In the genomic region with DNA sequence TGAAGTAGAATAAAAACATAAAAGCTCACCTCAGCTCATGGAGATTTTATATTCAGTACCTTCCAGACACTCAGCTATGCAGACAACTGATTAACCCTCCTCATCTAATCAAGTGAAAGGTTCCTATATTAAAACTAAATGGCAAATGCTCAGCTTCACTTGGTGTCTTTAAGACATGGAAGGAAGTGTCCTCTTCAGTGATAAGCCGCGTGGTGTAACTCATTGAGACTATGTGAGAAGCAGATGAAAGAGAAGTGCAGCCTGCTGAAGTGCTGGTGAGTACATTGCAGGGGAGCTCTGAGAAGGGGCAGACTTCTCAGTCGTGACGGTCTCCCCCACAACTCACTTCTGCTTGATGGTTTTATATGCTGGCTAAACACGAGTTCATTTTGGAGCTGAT, we compare ENCODE assay signal across 26 mouse cellular contexts.
A peak's percentile ranks its signal among the peaks of the same experiment; 100 is the strongest.
DNase-seq lines count a peak whose midpoint lies in the region; ATAC-seq and TF ChIP-seq lines count a peak whose summit lies in the region.
"Had no signal": no experiment of that assay in that cellular context is flagged by ENCODE, and none has a peak within 500 bp of the region (broad histone marks: within the 10 kb centered on the region; RNA-seq: fewer than 3 reads in every experiment).

No protein-coding gene starts in this region.

- H3K4me3 ChIP-seq in heart, embryonic 10.5 days, result no peak overlapping the region
- H3K4me3 ChIP-seq in megakaryocyte, embryonic 14.5 days (replicated peaks), result peak overlapping the region; percentile 34
- H3K4me3 ChIP-seq in liver, embryonic 11.5 days (ENCODE audit: low read depth, low read length), result no peak overlapping the region
- H3K4me3 ChIP-seq in liver, postnatal 0 days (ENCODE audit: low read depth, low read length), result no peak overlapping the region
- no peak overlapping the region for H3K4me3 ChIP-seq in midbrain, postnatal 0 days (ENCODE audit: low read depth, low read length)
- H3K4me3 ChIP-seq: embryonic facial prominence, embryonic 12.5 days; forebrain, embryonic 12.5 days; heart, adult 2 months; hindbrain, embryonic 10.5 days; intestine, embryonic 15.5 days; layer of hippocampus, adult 2 months had no signal

- H3K27ac ChIP-seq in heart, embryonic 10.5 days, result peak overlapping the region; percentile 81; the same call in 1 of the 2 replicates
- peak overlapping the region; percentile 92 for H3K27ac ChIP-seq in liver, embryonic 11.5 days (ENCODE audit: low read depth, low read length)
- 0 out of 2 replicates have a peak overlapping the region, but pooled peaks have one; percentile 4 for H3K27ac ChIP-seq in liver, postnatal 0 days (ENCODE audit: low read depth)
- no peak overlapping the region for H3K27ac ChIP-seq in midbrain, postnatal 0 days (ENCODE audit: low read depth, low read length)
- H3K27ac ChIP-seq: embryonic facial prominence, embryonic 12.5 days; forebrain, embryonic 12.5 days; heart, adult 2 months; intestine, embryonic 15.5 days; layer of hippocampus, adult 2 months; macrophage had no signal

- 36% methylated on average over 5 of the region's 5 CpGs for WGBS in heart, embryonic 10.5 days
- WGBS in liver, embryonic 11.5 days, result 30% methylated on average over 5 of the region's 5 CpGs
- WGBS in liver, postnatal 0 days (ENCODE audit: insufficient replicate concordance), result 27% methylated on average over 5 of the region's 5 CpGs
- WGBS in midbrain, postnatal 0 days, result 78% methylated on average over 5 of the region's 5 CpGs

- TF ChIP-seq EP300 in liver, postnatal 0 days (IDR thresholded peaks at IDR 0.05; ENCODE audit: low read depth), result no peak

- TF ChIP-seq CTCF in liver, postnatal 0 days (IDR thresholded peaks at IDR 0.05; ENCODE audit: low read depth), result no peak
- TF ChIP-seq CTCF in midbrain, postnatal 0 days (IDR thresholded peaks at IDR 0.05), result no peak

- no peaks in the 10 kb centered on the region for H3K36me3 ChIP-seq in heart, embryonic 10.5 days
- H3K36me3 ChIP-seq in megakaryocyte, embryonic 14.5 days (replicated peaks; ENCODE audit: low read length), result no peaks in the 10 kb centered on the region
- H3K36me3 ChIP-seq in liver, embryonic 11.5 days (ENCODE audit: control insufficient read depth, insufficient read depth, low read length), result no peaks in the 10 kb centered on the region
- no peaks in the 10 kb centered on the region for H3K36me3 ChIP-seq in liver, postnatal 0 days (replicated peaks; ENCODE audit: insufficient read depth, low read length)
- no peaks in the 10 kb centered on the region for H3K36me3 ChIP-seq in midbrain, postnatal 0 days (ENCODE audit: insufficient read depth, low read length)
- H3K36me3 ChIP-seq: embryonic facial prominence, embryonic 12.5 days; forebrain, embryonic 12.5 days; hindbrain, embryonic 10.5 days; intestine, embryonic 15.5 days had no signal

- intact Hi-C loops in heart, postnatal 14 days (cut with DNase I), result loop anchor here (5.0 kb wide), 2 partner anchors 100 to 535 kb away; no protein-coding TSS in a partner anchor

- no peaks in the 10 kb centered on the region for H3K27me3 ChIP-seq in heart, embryonic 10.5 days (ENCODE audit: insufficient read depth, poor library complexity, severe bottlenecking)
- no peaks in the 10 kb centered on the region for H3K27me3 ChIP-seq in megakaryocyte, embryonic 14.5 days (replicated peaks)
- H3K27me3 ChIP-seq in liver, embryonic 11.5 days (replicated peaks; ENCODE audit: control insufficient read depth, insufficient read depth, low read length), result no peaks in the 10 kb centered on the region
- no peaks in the 10 kb centered on the region for H3K27me3 ChIP-seq in liver, postnatal 0 days (ENCODE audit: insufficient read depth, low read length)
- H3K27me3 ChIP-seq in midbrain, postnatal 0 days (ENCODE audit: insufficient read depth, low read length), result 0 out of 2 replicates have a peak, but pooled peaks cover 3% of the 10 kb centered on the region
- H3K27me3 ChIP-seq: embryonic facial prominence, embryonic 12.5 days; intestine, embryonic 15.5 days; Patski had no signal

- peaks cover 26% of the 10 kb centered on the region for H3K4me1 ChIP-seq in heart, embryonic 10.5 days
- H3K4me1 ChIP-seq in megakaryocyte, embryonic 14.5 days, result peaks cover 95% of the 10 kb centered on the region
- H3K4me1 ChIP-seq in liver, embryonic 11.5 days (replicated peaks; ENCODE audit: control insufficient read depth, insufficient read depth, low read length), result peaks cover 36% of the 10 kb centered on the region
- peaks cover 26% of the 10 kb centered on the region for H3K4me1 ChIP-seq in liver, postnatal 0 days (ENCODE audit: insufficient read depth)
- no peaks in the 10 kb centered on the region for H3K4me1 ChIP-seq in midbrain, postnatal 0 days (ENCODE audit: insufficient read depth, low read length)

- no peaks in the 10 kb centered on the region for H3K9me3 ChIP-seq in heart, embryonic 10.5 days
- H3K9me3 ChIP-seq in megakaryocyte, embryonic 14.5 days, result no peaks in the 10 kb centered on the region
- no peaks in the 10 kb centered on the region for H3K9me3 ChIP-seq in liver, embryonic 11.5 days (ENCODE audit: control insufficient read depth, low read length)
- H3K9me3 ChIP-seq in liver, postnatal 0 days (ENCODE audit: low read length), result no peaks in the 10 kb centered on the region
- H3K9me3 ChIP-seq in midbrain, postnatal 0 days (ENCODE audit: low read length), result no peaks in the 10 kb centered on the region
- H3K9me3 ChIP-seq: embryonic facial prominence, embryonic 12.5 days; forebrain, embryonic 12.5 days; hindbrain, embryonic 10.5 days; intestine, embryonic 15.5 days had no signal

- no peak for ATAC-seq in megakaryocyte, adult 5-6 weeks (ENCODE audit: poor library complexity, severe bottlenecking)
- ATAC-seq in liver, embryonic 11.5 days (replicated peaks; ENCODE audit: low FRiP score), result no peak
- ATAC-seq in liver, postnatal 0 days, result no peak
- no peak for ATAC-seq in midbrain, postnatal 0 days (ENCODE audit: low FRiP score)
- ATAC-seq: CD4-positive, CD25-positive, alpha-beta regulatory T cell, adult 4 months; hindbrain, embryonic 16.5 days; intestine, embryonic 15.5 days; lung, postnatal 0 days; Patski had no signal

- no peak overlapping the region; the same call in 1 of the 2 replicates for H3K4me2 ChIP-seq in liver, embryonic 11.5 days
- H3K4me2 ChIP-seq in liver, postnatal 0 days (ENCODE audit: low read depth, low read length), result no peak overlapping the region
- no peak overlapping the region for H3K4me2 ChIP-seq in midbrain, postnatal 0 days (ENCODE audit: low read depth, low read length, poor library complexity, severe bottlenecking)
- H3K4me2 ChIP-seq: embryonic facial prominence, embryonic 12.5 days; forebrain, embryonic 12.5 days; intestine, embryonic 15.5 days; midbrain, embryonic 11.5 days had no signal

- DNase-seq in heart, embryonic 10.5 days (ENCODE audit: low spot score), result no peak
- DNase-seq in heart, postnatal 14 days, result no peak
- no peak for DNase-seq in liver, embryonic 11.5 days (ENCODE audit: low spot score)
- no peak for DNase-seq in liver, postnatal 0 days
- DNase-seq in midbrain, postnatal 0 days (ENCODE audit: low spot score), result no peak
- DNase-seq in urinary bladder, postnatal 36 days (ENCODE audit: low spot score in 2 of 2), result no peak
- DNase-seq: adrenal gland, postnatal 36 days; cerebellum, adult 11-12 months; cerebellum, postnatal 10 days; gastrocnemius, postnatal 36 days; heart, adult 2 months; kidney, postnatal 14 days; right cerebral cortex, postnatal 14 days had no signal

- H3K9ac ChIP-seq in liver, embryonic 11.5 days (ENCODE audit: low read depth, low read length), result peak overlapping the region; percentile 46; the same call in 1 of the 2 replicates
- no peak overlapping the region for H3K9ac ChIP-seq in liver, postnatal 0 days (replicated peaks)
- no peak overlapping the region for H3K9ac ChIP-seq in midbrain, postnatal 0 days (replicated peaks; ENCODE audit: low read length, poor library complexity, severe bottlenecking)
- H3K9ac ChIP-seq: embryonic facial prominence, embryonic 12.5 days; forebrain, embryonic 12.5 days; intestine, embryonic 15.5 days had no signal
